Mouse (Mus musculus): ENCODE results near the gene Srpk1. TPM values are rescaled to one million over a fixed set of nuclear protein-coding genes. Genes with fewer than 3 reads are reported as not detected.

The Srpk1 gene
- 10 to 100 TPM; 57.5 to 66.0 TPM for total RNA-seq (2023)

DNA sequence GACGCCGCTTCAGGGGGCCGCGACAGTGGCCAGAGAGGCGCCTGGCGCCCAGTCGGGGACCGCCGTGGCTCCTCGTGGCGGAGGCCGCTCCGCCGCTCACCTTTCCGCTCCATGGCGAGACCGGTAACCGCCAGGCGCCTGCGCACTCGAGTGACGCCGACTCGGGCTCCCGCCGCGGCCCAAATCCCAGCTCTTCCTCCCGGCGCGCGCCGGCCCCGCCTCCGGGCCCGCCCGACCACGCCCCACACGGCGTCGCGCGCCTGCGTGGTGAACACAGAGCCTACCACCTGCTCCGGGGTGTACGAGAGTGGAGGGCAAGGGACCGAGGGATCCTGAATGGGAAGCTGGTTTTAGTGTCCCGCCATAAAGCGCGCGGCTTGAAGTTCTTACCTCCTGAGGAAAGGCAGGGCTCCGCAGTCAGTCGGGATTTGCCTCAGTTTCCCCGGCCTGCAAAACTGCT is at the start of gene Srpk1:
Gene Srpk1 (minus strand): TSS at position 410 of the 460 bp plus-strand sequence.

DNA sequence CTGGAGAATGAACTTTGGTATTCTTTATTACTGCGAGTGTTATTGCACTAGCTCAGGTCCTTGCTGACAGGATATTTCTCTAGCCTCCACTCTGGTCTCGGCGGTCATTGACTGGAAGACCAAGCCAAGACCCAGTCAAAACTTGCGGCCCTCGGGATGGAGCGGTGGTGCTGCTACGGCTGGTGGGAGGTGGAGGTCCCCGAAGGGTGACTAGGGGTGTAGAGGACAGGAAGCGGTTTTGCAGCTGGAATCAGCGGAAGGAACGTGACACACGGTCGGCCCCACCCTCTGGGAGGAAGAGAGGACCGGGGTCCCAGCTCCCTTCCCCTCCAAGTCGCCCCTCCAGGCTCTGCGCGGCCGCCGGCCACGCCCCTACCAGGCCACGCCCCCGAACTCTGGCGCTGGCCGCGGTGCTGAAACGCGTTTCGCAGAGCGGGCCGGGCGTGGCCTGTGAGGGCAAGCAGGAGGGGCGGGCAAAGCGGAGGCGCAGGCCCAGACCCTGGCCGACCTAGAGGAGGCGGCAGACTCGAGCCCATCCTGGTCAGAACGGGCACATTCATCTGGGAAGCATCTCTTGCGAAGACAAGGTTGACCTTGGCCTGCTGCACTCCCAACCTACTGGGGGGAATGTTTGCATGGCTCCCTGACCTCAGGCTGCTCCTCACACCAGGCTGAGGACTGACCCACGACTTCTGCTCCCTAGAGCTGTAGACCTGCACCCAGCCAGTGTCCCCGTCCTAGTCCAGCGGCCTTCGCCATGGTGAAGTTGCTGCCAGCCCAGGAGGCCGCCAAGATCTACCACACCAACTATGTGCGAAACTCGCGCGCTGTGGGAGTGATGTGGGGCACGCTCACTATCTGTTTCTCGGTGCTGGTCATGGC is 47.0 kb downstream of the Srpk1 start, which contains the start of gene Lhfpl5:
Gene Lhfpl5 (plus strand): TSS at position 398 of the 882 bp plus-strand sequence.

DNA sequence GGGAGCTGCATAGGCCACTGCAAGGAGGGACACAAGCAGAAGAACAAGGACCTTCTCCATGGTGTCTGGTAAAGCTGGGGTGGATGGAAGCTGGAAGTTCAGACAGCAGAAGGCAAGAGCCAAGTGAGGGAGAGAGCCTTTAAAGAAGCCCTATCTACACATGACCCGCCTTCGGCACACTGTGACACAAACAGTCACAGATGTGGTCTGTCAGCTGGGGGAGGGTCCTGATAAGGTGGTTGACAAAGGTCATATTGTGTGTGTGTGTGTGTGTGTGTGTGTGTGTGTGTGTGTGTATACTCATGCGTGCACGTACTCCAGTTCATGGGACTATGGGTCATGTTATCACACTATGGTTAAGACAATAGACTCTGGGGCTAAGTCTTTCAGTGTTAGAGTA is 61.9 kb downstream of the Srpk1 start, which contains the start of gene Clps:
Gene Clps (minus strand): TSS at position 169 of the 400 bp plus-strand sequence.

DNA sequence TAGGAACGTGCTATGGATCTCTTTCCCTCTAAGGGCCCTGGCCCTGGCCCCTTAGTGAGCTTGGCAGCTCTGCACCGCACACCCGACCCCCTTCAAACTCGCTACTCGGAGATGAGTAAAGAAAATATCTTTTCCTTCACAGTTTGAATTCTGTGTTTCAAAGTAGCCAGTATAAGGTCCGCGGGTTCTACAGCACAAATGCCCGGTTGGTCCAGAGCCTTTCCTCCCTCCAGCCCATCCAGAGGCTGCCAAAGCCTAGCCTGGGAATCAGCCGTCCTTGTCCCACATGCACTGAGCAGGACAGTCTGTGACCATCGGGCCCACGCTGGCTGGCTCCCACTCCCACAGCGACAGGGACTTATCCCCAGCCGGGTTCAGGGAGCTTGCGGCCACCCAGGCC is 73.4 kb downstream of the Srpk1 start, which contains the start of gene Clpsl2:
Gene Clpsl2 (plus strand): TSS at position 301 of the 400 bp plus-strand sequence.

Other genes with a start within 250 kb of the Srpk1 start
- 10 to 100 TPM; 36.6 to 47.0 TPM for gene Fkbp5, start 105.2 kb downstream of the Srpk1 start, total RNA-seq (2023)
- 1 to 10 TPM; 1.1 to 1.8 TPM for gene Armc12, start 91.9 kb downstream of the Srpk1 start, total RNA-seq (2023)
- gene Clpsl2, start 73.3 kb downstream of the Srpk1 start, total RNA-seq (2023), result not detected
- gene Clps, start 61.9 kb downstream of the Srpk1 start, total RNA-seq (2023), result not detected
- not detected for gene Lhfpl5, start 47.1 kb downstream of the Srpk1 start, total RNA-seq (2023)
- 1 to 10 TPM; 2.2 to 3.3 TPM for gene Slc26a8, start 67.5 kb upstream of the Srpk1 start, total RNA-seq (2023)
- gene Mapk14, start 68.6 kb upstream of the Srpk1 start, total RNA-seq (2023), result 100 to 1,000 TPM; 212 to 226 TPM
- 10 to 100 TPM; 15.1 to 15.5 TPM for gene AC170998.1, start 103.4 kb upstream of the Srpk1 start, total RNA-seq (2023)
- gene Mapk13, start 146.6 kb upstream of the Srpk1 start, total RNA-seq (2023), result 100 to 1,000 TPM; 149 to 167 TPM
- 10 to 100 TPM; 52.6 to 62.7 TPM for gene Brpf3, start 178.4 kb upstream of the Srpk1 start, total RNA-seq (2023)
- 1 to 10 TPM; 2.5 to 3.9 TPM for gene Pnpla1, start 235.7 kb upstream of the Srpk1 start, total RNA-seq (2023)